Mouse (Mus musculus): ENCODE data around the gene Nacc2. TPM values are rescaled to one million over a fixed set of nuclear protein-coding genes. Genes with fewer than 3 reads are reported as not detected.

Nacc2 gene
- total RNA-seq, 2 experiments from 2014 or later, result 69.8 to 81.1 TPM

DNA sequence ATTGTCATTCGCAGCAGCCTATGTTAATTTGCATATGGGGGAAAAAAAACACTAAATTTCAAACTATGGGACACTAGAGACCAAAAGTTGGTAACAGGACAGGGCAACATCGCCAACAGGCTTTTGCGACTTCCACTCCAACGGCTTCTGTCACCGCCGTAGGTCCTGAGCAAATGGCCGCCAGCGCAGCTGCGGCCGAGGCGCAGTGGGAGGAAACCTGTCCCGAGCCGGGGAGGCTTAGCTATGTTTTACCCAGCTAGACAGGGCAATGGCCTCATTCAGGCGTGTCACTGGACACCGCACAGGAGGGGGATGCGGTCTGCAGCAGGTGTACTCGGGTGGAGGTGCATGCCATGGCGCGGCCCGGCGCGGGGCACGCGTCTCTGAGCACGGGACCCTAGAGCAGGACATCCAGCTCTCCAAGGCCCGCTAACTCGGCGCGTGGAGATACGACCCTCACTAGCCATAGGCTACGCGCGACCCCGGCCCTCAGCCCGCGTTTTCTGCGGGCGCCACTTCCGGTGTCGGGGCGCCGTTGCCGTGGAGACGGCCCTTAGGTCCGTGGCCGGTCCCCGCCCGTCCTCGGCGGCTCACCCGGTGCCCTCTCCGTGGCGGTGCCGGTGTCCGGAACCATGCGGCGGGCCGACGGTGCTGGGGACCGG lies 16.7 kb upstream of the Nacc2 start:
- peak in 1 of 2 experiments; percentile 28 for DNase-seq (ENCODE audit: low spot score in 2 of 2)

DNA sequence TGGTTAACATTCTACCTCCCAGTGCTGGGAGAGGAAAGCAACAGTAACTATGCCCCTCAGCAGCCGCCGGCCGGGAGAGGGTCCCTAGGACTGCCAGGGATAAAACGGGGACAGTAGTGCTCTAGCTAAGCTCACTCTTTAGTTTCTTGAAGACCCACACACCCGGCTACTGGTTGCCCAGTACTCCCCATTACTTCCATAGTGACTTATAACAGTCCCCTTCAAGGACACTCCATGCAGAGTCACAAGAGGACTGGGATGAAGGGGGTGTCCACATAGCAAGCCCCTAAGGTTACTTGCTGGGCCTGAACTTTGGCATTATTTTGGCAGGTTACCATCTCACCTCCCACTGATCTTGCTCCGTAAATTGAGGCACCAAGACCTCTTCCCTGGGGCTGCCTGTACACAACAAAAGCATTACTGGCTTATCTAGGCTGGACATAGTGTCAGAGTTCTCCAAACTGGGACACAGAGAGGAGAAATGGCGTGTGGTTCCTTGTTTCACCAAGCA lies 16.1 kb upstream of the Nacc2 start:
- DNase-seq (ENCODE audit: low spot score in 2 of 2), result no peak

GRCm38 (mm10) chr2:26138252-26139033 lies 15.4 kb upstream of the Nacc2 start:
- DNase-seq (ENCODE audit: low spot score in 2 of 2), result no peak

DNA sequence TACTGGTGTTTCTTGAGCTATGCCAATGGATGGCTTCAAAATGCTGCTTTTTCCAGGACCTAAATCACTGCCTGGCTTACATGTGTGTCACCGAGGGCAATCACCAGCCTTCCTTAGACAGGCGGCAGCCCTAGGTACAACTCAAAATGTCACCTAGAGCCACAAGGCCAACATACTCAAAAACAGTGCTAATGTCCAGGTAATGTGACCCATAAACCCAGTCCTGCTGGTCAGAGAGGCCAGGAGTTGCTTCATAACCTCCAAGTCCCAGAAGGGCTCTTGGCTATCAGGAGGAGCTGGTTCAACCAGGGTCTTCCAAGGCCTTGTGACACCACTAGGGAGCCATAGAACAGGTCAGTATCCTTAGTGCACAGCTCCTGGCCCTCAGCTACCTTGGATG lies 11.6 kb upstream of the Nacc2 start:
- DNase-seq (ENCODE audit: low spot score in 2 of 2), result no peak

- DNase-seq (ENCODE audit: low spot score in 2 of 2), result peak; percentile 84 to 89
Measured at GRCm38 (mm10) chr2:26132628-26133551, 9.9 kb upstream of the Nacc2 start.

DNA sequence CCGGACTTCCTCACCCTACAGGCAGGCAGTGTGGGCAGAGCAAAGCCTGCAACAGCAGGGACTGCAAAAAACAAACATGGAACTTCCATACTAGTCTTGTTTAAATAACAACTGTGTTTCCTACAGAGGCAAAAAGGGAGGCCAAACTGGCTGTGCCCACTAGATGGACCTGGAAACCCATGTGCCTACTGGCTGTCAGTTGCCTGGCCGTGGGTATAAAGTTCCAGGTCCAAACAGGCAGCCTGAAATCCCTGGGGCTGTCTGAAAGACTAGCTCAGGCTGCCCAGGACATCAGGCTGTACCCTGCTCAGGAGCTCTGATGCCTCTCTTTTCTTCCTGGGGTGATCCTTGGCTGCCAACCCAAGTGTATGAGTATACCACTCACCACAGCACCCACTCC lies 8.3 kb upstream of the Nacc2 start:
- no peak for DNase-seq (ENCODE audit: low spot score in 2 of 2)

- no peak for DNase-seq (ENCODE audit: low spot score in 2 of 2)
Measured at GRCm38 (mm10) chr2:26129962-26130361, 6.9 kb upstream of the Nacc2 start.

DNA sequence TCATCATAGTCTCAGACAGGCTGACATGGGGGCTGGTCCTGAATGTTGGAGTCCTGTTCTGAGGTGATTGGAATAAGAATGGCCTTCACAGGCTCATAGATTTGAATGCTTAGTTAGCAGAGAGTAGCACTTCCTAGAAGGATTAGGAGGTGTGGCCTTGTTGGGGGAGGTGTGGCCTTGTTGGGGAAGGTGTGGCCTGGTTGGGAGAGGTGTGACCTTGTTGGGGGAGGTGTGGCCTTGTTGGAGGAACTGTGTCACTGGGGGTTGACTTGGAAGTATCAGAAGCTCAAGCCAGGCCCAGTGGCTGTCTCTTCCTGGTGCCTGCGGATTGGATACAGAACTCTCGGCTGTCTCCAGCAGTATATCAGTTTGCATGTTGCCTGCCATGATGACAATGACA lies 6.3 kb upstream of the Nacc2 start:
- DNase-seq (ENCODE audit: low spot score in 2 of 2), result no peak

GRCm38 (mm10) chr2:26122171-26123078 lies 595 bp downstream of the Nacc2 start:
- peak; percentile 31 to 58 for DNase-seq (ENCODE audit: low spot score in 2 of 2)

- DNase-seq (ENCODE audit: low spot score in 2 of 2), result no peak
Measured at GRCm38 (mm10) chr2:26121541-26122083, 1.4 kb downstream of the Nacc2 start.

- no peak for DNase-seq (ENCODE audit: low spot score in 2 of 2)
Measured at GRCm38 (mm10) chr2:26119626-26120025, 3.4 kb downstream of the Nacc2 start.

GRCm38 (mm10) chr2:26119310-26119592 lies 3.8 kb downstream of the Nacc2 start:
- DNase-seq (ENCODE audit: low spot score in 2 of 2), result no peak

GRCm38 (mm10) chr2:26118584-26119309 lies 4.3 kb downstream of the Nacc2 start:
- DNase-seq (ENCODE audit: low spot score in 2 of 2), result peak in 1 of 2 experiments; percentile 7

DNA sequence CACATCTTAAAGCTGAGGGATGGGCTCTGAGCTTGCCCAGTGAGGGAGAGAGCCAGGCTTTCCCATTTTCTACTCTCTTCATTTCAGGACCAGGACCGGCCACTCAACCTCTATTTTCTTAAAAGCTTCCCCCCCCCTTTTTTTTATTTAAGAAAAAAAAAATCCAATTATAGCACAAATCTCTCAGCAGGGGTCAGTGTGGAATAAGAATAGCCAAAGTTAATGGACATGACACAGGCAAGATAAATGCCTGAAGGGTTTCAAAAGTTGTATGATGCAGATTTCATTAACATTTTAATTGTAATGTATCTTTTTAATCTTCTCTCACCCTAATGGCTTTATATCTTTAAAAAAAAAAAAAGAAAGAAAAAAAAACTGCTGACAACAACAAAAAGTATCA lies 5.4 kb downstream of the Nacc2 start:
- no peak for DNase-seq (ENCODE audit: low spot score in 2 of 2)

DNA sequence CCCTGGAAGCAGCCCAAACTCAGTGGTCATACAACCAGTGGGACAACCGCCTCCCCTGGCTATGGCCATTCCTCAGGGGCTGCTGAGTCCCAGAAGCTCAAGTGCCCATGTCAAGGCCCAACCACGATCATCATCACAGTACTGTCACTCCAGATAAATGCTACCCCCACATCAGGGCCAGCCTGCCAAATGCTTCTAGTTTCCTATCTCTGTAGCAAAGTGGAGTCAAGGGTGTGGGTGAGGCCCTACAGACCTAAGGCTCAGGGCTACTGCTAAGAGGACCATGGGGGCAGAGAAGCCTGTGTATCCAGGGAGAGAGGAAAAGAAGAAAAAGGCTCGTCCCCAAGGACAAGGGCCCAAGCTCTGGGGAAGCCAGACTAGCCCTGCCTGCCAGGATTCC lies 6.5 kb downstream of the Nacc2 start:
- no peak for DNase-seq (ENCODE audit: low spot score in 2 of 2)

GRCm38 (mm10) chr2:26115215-26115614 lies 7.8 kb downstream of the Nacc2 start:
- no peak for DNase-seq (ENCODE audit: low spot score in 2 of 2)

DNA sequence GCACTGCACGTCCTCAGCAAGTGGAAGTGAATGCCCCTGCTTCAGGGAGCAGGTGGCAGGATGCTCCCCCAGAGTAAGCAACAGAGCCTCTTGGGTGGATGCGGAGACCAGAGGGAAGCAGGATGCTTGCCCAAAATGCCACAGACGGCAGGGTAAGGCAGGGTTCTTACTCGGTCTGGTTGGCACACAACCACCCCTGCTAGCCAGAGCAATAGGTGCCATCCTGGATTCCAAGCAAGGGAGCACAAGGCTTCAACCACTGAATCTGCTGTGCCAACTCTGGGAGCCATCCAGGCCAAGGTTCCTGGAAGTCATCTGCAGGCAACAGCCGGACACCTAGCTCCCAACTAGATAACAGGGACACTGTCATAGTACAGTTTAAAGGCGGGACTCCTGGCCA lies 14.8 kb downstream of the Nacc2 start:
- no peak for DNase-seq (ENCODE audit: low spot score in 2 of 2)

GRCm38 (mm10) chr2:26107011-26107410 lies 16.0 kb downstream of the Nacc2 start:
- DNase-seq (ENCODE audit: low spot score in 2 of 2), result no peak

DNA sequence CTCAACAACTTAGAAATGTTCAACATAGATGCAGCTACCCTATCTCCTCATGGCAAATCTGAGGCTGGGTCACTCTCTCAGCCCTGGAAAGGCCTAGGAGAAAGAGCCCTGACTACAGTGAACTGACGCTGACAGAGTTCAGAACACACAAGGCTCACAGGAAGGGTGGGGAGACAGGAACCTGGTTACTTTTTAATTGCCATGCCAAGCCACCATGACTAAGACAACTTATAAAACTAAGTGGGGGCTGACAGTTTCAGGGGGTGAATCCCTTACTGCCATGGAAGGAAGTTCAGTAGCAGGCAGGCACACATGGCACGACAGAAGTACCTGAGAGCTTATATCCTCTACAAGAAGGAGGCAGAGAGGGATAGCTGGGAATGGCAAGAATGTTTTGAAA lies 16.8 kb downstream of the Nacc2 start:
- no peak for DNase-seq (ENCODE audit: low spot score in 2 of 2)

DNA sequence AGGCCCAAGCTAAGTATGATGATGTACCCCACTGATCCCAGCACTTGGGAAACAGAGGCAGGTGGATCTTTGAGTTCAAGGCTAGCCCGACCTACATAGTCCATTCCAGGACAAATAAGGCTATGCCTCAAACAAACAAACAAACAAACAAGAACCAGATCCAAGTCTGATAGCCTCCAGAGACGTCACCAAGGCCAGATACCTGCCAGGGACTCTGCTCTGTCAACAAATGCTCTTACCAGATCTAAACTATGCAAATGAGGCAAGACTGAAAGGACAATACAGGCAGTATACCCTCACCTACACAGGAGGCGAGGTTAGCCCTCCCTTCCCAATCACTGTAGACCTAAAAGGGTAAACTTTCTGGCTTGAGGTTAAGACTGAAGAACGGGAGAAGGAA lies 22.7 kb downstream of the Nacc2 start:
- DNase-seq (ENCODE audit: low spot score in 2 of 2), result no peak

Data from left cerebral cortex, adult 18-20 months (tissue).